Comparison of ENCODE assay signal across 22 mouse cellular contexts in genomic region chr17:32172485-32172884, GRCm38 (mm10). TPM values are rescaled to one million over a fixed set of nuclear protein-coding genes. Genes with fewer than 3 reads are reported as not detected.
DNase-seq lines count a peak whose midpoint lies in the region; ATAC-seq and TF ChIP-seq lines count a peak whose summit lies in the region.
"Had no signal": no experiment of that assay in that cellular context is flagged by ENCODE, and none has a peak within 500 bp of the region (broad histone marks: within the 10 kb centered on the region; RNA-seq: fewer than 3 reads in every experiment).

No protein-coding gene starts in this region.

- H3K27ac ChIP-seq in kidney, adult 2 months (ENCODE audit: insufficient read depth, low read depth, low read length), result peak overlapping the region; percentile 33; the same call in 1 of the 2 replicates
- H3K27ac ChIP-seq in lung, embryonic 15.5 days, result peak overlapping the region; percentile 42
- H3K27ac ChIP-seq: embryonic facial prominence, embryonic 13.5 days; forebrain, embryonic 15.5 days; liver, embryonic 15.5 days had no signal

- no peak for ATAC-seq in lung, embryonic 15.5 days (ENCODE audit: borderline replicate concordance, extremely low read depth, low FRiP score, low TSS enrichment)
- ATAC-seq: forebrain, embryonic 15.5 days; hindbrain, embryonic 16.5 days had no signal

- no peak overlapping the region for H3K4me3 ChIP-seq in kidney, adult 2 months (ENCODE audit: insufficient read depth, low read depth, low read length)
- no peak overlapping the region for H3K4me3 ChIP-seq in lung, embryonic 15.5 days
- no peak overlapping the region for H3K4me3 ChIP-seq in myocyte
- H3K4me3 ChIP-seq: embryonic facial prominence, embryonic 13.5 days; forebrain, embryonic 15.5 days; liver, embryonic 15.5 days had no signal

- no peaks in the 10 kb centered on the region for H3K79me2 ChIP-seq in myocyte (ENCODE audit: control insufficient read depth, insufficient read depth)

- no peak for TF ChIP-seq POLR2A in kidney, adult 2 months (IDR thresholded peaks at IDR 0.05; ENCODE audit: low read depth, low read length)
- TF ChIP-seq POLR2A in myocyte (IDR thresholded peaks at IDR 0.05; ENCODE audit: insufficient read length, low read depth), result no peak

- no peak for TF ChIP-seq CTCF in kidney, adult 2 months (conservative IDR thresholded peaks at IDR 0.05; ENCODE audit: insufficient read depth, insufficient read length, low read depth, low read length)

- peak; percentile 15 to 27 for DNase-seq in heart, adult 18-20 months
- DNase-seq in heart, postnatal 14 days, result no peak
- DNase-seq in kidney, adult 2 months, result no peak
- DNase-seq in kidney, adult 9 months, result no peak
- DNase-seq in lung, adult 18-20 months, result no peak
- DNase-seq: cerebellum, adult 11-12 months; cerebellum, postnatal 14 days; layer of hippocampus, postnatal 36 days; midbrain, embryonic 14.5 days; right cerebral cortex, postnatal 14 days; spleen, adult 18-20 months; thymus, adult 18-20 months; thymus, postnatal 4 days had no signal

- no peaks in the 10 kb centered on the region for H3K36me3 ChIP-seq in kidney, adult 2 months (ENCODE audit: control insufficient read depth, insufficient read depth, low read length)
- H3K36me3 ChIP-seq in lung, embryonic 15.5 days, result no peaks in the 10 kb centered on the region
- H3K36me3 ChIP-seq in myocyte (ENCODE audit: control insufficient read depth, insufficient read depth), result no peaks in the 10 kb centered on the region
- H3K36me3 ChIP-seq: embryonic facial prominence, embryonic 13.5 days; forebrain, embryonic 15.5 days; liver, embryonic 15.5 days had no signal

- 80% methylated on average over 2 of the region's 2 CpGs for WGBS in kidney, adult 2 months
- 60% methylated on average over 2 of the region's 2 CpGs for WGBS in lung, embryonic 15.5 days

- intact Hi-C loops in heart, postnatal 14 days (cut with DNase I), result no loop called here

- no peak overlapping the region for H3ac ChIP-seq in myocyte (ENCODE audit: control insufficient read depth, insufficient read length)

- no peaks in the 10 kb centered on the region for H3K4me1 ChIP-seq in kidney, adult 2 months (ENCODE audit: control insufficient read depth, insufficient read depth, low read length)
- H3K4me1 ChIP-seq in lung, embryonic 15.5 days, result 0 out of 2 replicates have a peak, but pooled peaks cover 3% of the 10 kb centered on the region
- H3K4me1 ChIP-seq: forebrain, embryonic 15.5 days had no signal

- H3K27me3 ChIP-seq in kidney, adult 2 months (replicated peaks; ENCODE audit: control insufficient read depth, insufficient read depth, low read length), result no peaks in the 10 kb centered on the region
- no peaks in the 10 kb centered on the region for H3K27me3 ChIP-seq in lung, embryonic 15.5 days
- H3K27me3 ChIP-seq in myocyte (ENCODE audit: control insufficient read depth, insufficient read depth, insufficient read length), result no peaks in the 10 kb centered on the region
- H3K27me3 ChIP-seq: embryonic facial prominence, embryonic 13.5 days; forebrain, embryonic 15.5 days had no signal

- H3K4me2 ChIP-seq in lung, embryonic 15.5 days, result no peak overlapping the region
- H3K4me2 ChIP-seq in myocyte (ENCODE audit: low read depth), result peak overlapping the region; percentile 68
- H3K4me2 ChIP-seq: embryonic facial prominence, embryonic 13.5 days; forebrain, embryonic 15.5 days; liver, embryonic 15.5 days had no signal

- no peaks in the 10 kb centered on the region for H3K9me3 ChIP-seq in lung, embryonic 15.5 days
- H3K9me3 ChIP-seq: embryonic facial prominence, embryonic 13.5 days; forebrain, embryonic 15.5 days; liver, embryonic 15.5 days had no signal

- no peak overlapping the region for H3K9ac ChIP-seq in lung, embryonic 15.5 days
- H3K9ac ChIP-seq: embryonic facial prominence, embryonic 13.5 days; forebrain, embryonic 15.5 days; liver, embryonic 15.5 days had no signal

TF ChIP-seq in myocyte, 11 proteins besides CTCF, POLR2A, EP300 and RAD21:
- no peak for TF ChIP-seq MAX (IDR thresholded peaks at IDR 0.05; ENCODE audit: low read depth)
- TF ChIP-seq CEBPB (IDR thresholded peaks at IDR 0.05; ENCODE audit: insufficient read depth, poor library complexity, severe bottlenecking), result no peak
- no peak for TF ChIP-seq POLR2AphosphoS2 (IDR thresholded peaks at IDR 0.05; ENCODE audit: insufficient read length, low read depth)
- no peak for TF ChIP-seq TCF3 (IDR thresholded peaks at IDR 0.05; ENCODE audit: insufficient read length, low read depth)
- no peak for TF ChIP-seq MYOD1 (IDR thresholded peaks at IDR 0.05; ENCODE audit: control insufficient read depth in 1 of 3, insufficient read length in 2 of 3, low read depth in 2 of 3)
- TF ChIP-seq MYOG (IDR thresholded peaks at IDR 0.05; ENCODE audit: control insufficient read depth in 1 of 3, insufficient read depth in 1 of 3, insufficient read length in 2 of 3, low read depth in 2 of 3), result no peak
- no peak for TF ChIP-seq USF1 (IDR thresholded peaks at IDR 0.05; ENCODE audit: low read depth)
- TF ChIP-seq TCF12 (IDR thresholded peaks at IDR 0.05; ENCODE audit: insufficient read depth, poor library complexity, severe bottlenecking), result no peak
- TF ChIP-seq REST (IDR thresholded peaks at IDR 0.05; ENCODE audit: insufficient read depth, insufficient read length), result no peak
- no peak for TF ChIP-seq SRF (IDR thresholded peaks at IDR 0.05; ENCODE audit: control insufficient read depth, insufficient read length, low read depth)
- no peak for TF ChIP-seq E2F4 (IDR thresholded peaks at IDR 0.05; ENCODE audit: insufficient read depth)

RNA-seq across cellular contexts. Expression of gene Notch3, which starts 5.8 kb away (rescaled TPM):
- total RNA-seq in heart, adult 18-20 months (2021), result 10 to 100 TPM; 20.5 to 24.5 TPM
- total RNA-seq in heart, postnatal 14 days (2021), result 10 to 100 TPM; 43.3 to 44.2 TPM
- 12.0 and 16.9 TPM in 2 replicates for polyA plus RNA-seq in kidney, adult 2 months (2012; rRNA removed)
- 18.2 and 19.8 TPM in 2 replicates for polyA plus RNA-seq in lung, embryonic 15.5 days (2015; fragmentation: Nextera tagmentation; extraction: Ambion mirVana)
- polyA plus RNA-seq in myocyte (2012; fragmentation: generic; extraction: Trizol), result 84.6 TPM
- total RNA-seq: neutrophil, adult 5-6 weeks had no signal

RNA-seq across cellular contexts. Expression of gene Ephx3, which starts 16.9 kb away (rescaled TPM):
- total RNA-seq in heart, adult 18-20 months (2021), result under 1 TPM; 0.69 to 0.74 TPM
- under 1 TPM; 0.88 to 0.95 TPM for total RNA-seq in heart, postnatal 14 days (2021)
- polyA plus RNA-seq in kidney, adult 2 months (2012; rRNA removed), result 1.3 TPM in 2 replicates
- polyA plus RNA-seq in lung, embryonic 15.5 days (2015; fragmentation: Nextera tagmentation; extraction: Ambion mirVana), result 0.11 TPM in 2 replicates
- polyA plus RNA-seq in myocyte (2012; fragmentation: generic; extraction: Trizol), result 0.12 TPM
- total RNA-seq: adrenal gland, postnatal 25 days; hematopoietic stem cell, adult 5-6 weeks had no signal
- polyA plus RNA-seq: midbrain, embryonic 14.5 days had no signal

Comparison
In these comparisons a context has a peak if more than half of its experiments do, and no peak if none do; other contexts are left out.
1. DNase-seq: peak in heart, adult 18-20 months (2 of 2); none in heart, postnatal 14 days (0 of 2), kidney, adult 2 months (single experiment), kidney, adult 9 months (single experiment) and lung, adult 18-20 months (0 of 2).